Mouse (Mus musculus) stomach, embryonic 14.5 days (tissue): ENCODE measurements around the gene Bod1l. TPM values are rescaled to one million over a fixed set of nuclear protein-coding genes. Genes with fewer than 3 reads are reported as not detected.

Experiments used
- ATAC-seq: fragments of 200-750 bp; cut with Nextera tagmentation; 2 replicates; pipeline ENCODE4 v1.8.0; 2017; ENCODE audit warnings: low read depth, moderate TSS enrichment; ENCODE audit not compliant: insufficient number of reproducible peaks, insufficient read depth, low FRiP score
- H3K27ac ChIP-seq: fragments of 300-500 bp; sonication (generic); 2 replicates; pipeline ENCODE4 v1.5.1; 2014; ENCODE audit warnings: mild to moderate bottlenecking, low read length, moderate library complexity, mixed read lengths
- H3K27me3 ChIP-seq: fragments of 300-500 bp; sonication (generic); 2 replicates; pipeline ENCODE4 v1.6.1; 2014; ENCODE audit warnings: low read length, control low read depth, mixed read lengths; ENCODE audit not compliant: control insufficient read depth, insufficient read depth
- H3K36me3 ChIP-seq: fragments of 300-500 bp; sonication (generic); 2 replicates; pipeline ENCODE4 v1.6.1; 2014; ENCODE audit warnings: mild to moderate bottlenecking, control low read depth, low read length, moderate library complexity, mixed read lengths; ENCODE audit not compliant: control insufficient read depth, insufficient read depth
- H3K4me1 ChIP-seq: fragments of 300-500 bp; sonication (generic); 2 replicates; pipeline ENCODE4 v1.6.1; 2014; ENCODE audit warnings: low read length, control low read depth, mixed read lengths; ENCODE audit not compliant: control insufficient read depth, insufficient read depth
- H3K4me2 ChIP-seq: fragments of 300-500 bp; sonication (generic); replicated peaks from 2 replicates; pipeline ENCODE4 v1.6.1; 2014; ENCODE audit warnings: low read depth, low read length, control low read depth
- H3K4me3 ChIP-seq: fragments of 300-500 bp; sonication (generic); 2 replicates; pipeline ENCODE4 v1.5.1; 2014; ENCODE audit warnings: low read depth, low read length, control low read depth
- H3K9ac ChIP-seq: fragments of 300-500 bp; sonication (generic); replicated peaks from 2 replicates; pipeline ENCODE4 v1.6.1; 2014; ENCODE audit warnings: low read depth, mild to moderate bottlenecking, control low read depth, low read length, moderate library complexity, mixed read lengths
- H3K9me3 ChIP-seq: fragments of 300-500 bp; sonication (generic); 2 replicates; pipeline ENCODE4 v1.6.1; 2016; ENCODE audit warnings: low read depth, low read length, control low read depth; ENCODE audit not compliant: control insufficient read depth
- WGBS: fragments of 180-500 bp; shearing (Covaris S2); extraction: QIAGEN DNeasy Blood & Tissue Kit; methylation state at CpG from one replicate; pipeline ENCODE4 v1.1.7; 2014; 5-methylcytosine and 5-hydroxymethylcytosine counted together
- polyA plus RNA-seq: library from polyadenylated mRNA; unstranded; fragments of >200 nt; fragmentation: Nextera tagmentation; extraction: Ambion mirVana; gene quantifications from 2 replicates; pipeline ENCODE4 v1.2.1, GENCODE M21; 2014

Bod1l gene
- polyA plus RNA-seq, 1 experiment from 2014 or later: 26.9 TPM

DNA sequence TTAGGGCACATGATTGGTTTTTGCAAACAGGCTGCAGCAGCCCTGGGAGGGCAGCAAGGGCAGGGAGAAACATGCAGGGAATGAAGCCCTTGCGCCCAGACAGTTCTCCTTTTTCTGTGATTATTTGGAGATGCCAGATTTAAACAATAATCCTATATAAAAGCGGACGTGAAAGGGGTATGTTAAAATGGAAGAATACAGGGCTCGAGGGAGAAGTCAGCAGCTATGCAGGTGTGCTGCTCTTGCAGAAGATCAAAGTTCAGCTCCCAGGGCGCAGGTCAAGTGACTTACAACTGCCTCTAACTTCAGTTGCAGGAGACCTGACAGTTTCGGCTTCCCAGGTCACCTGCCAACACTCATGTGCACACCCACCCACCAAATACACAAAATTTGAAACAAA lies 31.6 kb downstream of the Bod1l start:
- no peak for ATAC-seq
- peaks cover 53% of the 10 kb centered on the region for H3K36me3 ChIP-seq
- WGBS: 83% methylated on average over 6 of the region's 6 CpGs

DNA sequence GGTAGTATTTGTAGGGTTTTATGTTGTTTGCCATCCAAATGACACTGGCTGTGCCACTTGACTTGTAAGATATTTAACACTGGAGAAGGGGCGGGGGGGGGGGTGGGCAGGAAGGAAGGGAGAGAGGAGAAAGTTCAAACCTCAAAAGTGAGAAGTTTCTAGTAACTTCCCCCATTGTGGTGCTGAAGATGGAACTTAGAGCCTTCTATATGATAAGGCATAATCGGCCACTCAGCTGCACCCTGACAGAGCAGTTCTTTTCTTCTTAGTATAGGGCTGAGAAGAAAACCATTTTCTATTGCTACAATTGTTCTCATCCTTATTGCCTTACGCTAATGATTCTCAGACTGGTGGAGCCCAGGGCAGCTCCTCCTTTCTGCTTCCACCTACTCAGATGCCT lies 32.8 kb downstream of the Bod1l start:
- no peak overlapping the region for H3K27ac ChIP-seq
- 87% methylated on average over 3 of the region's 3 CpGs for WGBS
- ATAC-seq: no peak
- no peak overlapping the region for H3K4me2 ChIP-seq
- no peaks in the 10 kb centered on the region for H3K4me1 ChIP-seq
- no peak overlapping the region for H3K9ac ChIP-seq
- H3K9me3 ChIP-seq: no peaks in the 10 kb centered on the region
- no peak overlapping the region for H3K4me3 ChIP-seq
- no peaks in the 10 kb centered on the region for H3K27me3 ChIP-seq
- peaks cover 49% of the 10 kb centered on the region for H3K36me3 ChIP-seq

More for the DNA sequence above, 31.6 kb downstream of the Bod1l start:
- Histone ChIP-seq H3K27ac (no peak overlapping the region), H3K4me2 (no peak overlapping the region), H3K9ac (no peak overlapping the region), H3K9me3 (no peaks in the 10 kb centered on the region), H3K4me3 (no peak overlapping the region), H3K27me3 (no peaks in the 10 kb centered on the region), H3K4me1 (no peaks in the 10 kb centered on the region)

DNA sequence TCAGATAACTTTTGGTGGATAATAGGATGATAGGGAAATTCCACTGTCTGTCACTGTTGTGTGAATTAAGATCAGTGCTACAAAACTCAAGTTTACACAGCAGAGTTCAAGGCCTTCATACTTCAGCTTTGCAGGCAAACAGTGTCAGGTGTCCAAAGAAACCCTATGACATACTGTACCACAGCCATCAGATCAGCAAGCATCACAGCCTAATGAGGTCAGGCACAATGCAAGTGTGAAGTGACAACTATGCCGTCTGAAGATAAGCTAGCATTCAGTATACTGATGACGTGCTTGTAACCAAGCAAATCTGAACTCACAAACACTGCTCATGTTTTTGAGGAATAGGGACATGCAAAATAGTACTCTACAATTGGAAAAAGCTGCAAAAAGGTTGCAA lies 36.7 kb downstream of the Bod1l start:
- no peak for ATAC-seq
- Histone ChIP-seq H3K4me3 (no peak overlapping the region), H3K9me3 (no peaks in the 10 kb centered on the region), H3K27ac (no peak overlapping the region), H3K4me2 (no peak overlapping the region), H3K9ac (no peak overlapping the region), H3K36me3 (peaks cover 34% of the 10 kb centered on the region), H3K27me3 (no peaks in the 10 kb centered on the region), H3K4me1 (no peaks in the 10 kb centered on the region)
- 86% methylated on average over 2 of the region's 2 CpGs for WGBS

DNA sequence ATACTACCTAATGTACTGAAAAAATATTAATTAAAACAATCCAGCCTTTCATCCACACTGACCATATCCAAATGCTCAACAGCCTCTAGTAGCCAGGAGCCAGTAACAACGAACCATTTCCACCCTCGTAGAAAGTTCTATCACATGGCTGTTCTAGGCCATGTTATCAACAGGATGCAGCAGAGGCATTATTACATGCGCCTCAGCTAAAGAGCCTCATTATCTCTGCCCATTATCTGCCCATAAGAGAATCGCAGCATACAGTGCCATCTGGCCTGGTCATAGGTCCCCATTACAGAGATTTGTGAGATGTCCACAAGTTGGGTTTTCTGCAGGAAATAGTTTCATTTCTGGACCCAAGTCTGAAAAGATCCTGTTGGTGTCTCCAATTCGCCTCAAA lies 37.9 kb downstream of the Bod1l start:
- no peak for ATAC-seq
- H3K4me2 ChIP-seq: no peak overlapping the region
- 88% methylated on average over 5 of the region's 5 CpGs for whole genome bisulfite sequencing
- H3K27me3 ChIP-seq: no peaks in the 10 kb centered on the region
- peaks cover 24% of the 10 kb centered on the region for H3K36me3 ChIP-seq
- H3K9me3 ChIP-seq: no peaks in the 10 kb centered on the region
- no peak overlapping the region for H3K9ac ChIP-seq
- H3K27ac ChIP-seq: no peak overlapping the region
- no peaks in the 10 kb centered on the region for H3K4me1 ChIP-seq
- no peak overlapping the region for H3K4me3 ChIP-seq

DNA sequence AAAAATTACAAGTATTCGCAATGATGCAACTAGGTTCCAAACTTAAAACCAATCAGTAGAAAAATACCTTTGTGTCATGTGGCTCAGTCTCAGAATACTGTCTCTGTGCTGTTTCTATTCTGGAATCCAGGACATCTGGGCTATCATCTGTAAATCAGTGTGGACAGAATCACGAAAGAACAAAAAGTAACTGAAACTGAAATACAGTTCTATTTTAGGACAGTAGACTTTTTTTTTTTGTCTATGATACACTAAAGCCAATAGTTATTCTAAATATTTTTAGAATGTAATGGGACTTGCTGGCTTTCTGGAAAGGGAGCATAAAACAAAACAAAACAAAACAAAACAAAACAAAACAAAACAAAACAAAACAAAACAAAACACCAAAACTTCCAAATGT lies 39.0 kb downstream of the Bod1l start:
- Histone ChIP-seq H3K4me1 (no peaks in the 10 kb centered on the region), H3K9ac (no peak overlapping the region), H3K27me3 (no peaks in the 10 kb centered on the region), H3K4me2 (no peak overlapping the region), H3K4me3 (no peak overlapping the region), H3K27ac (no peak overlapping the region), H3K36me3 (peaks cover 34% of the 10 kb centered on the region), H3K9me3 (no peaks in the 10 kb centered on the region)
- WGBS: 90% methylated on average over 2 of the region's 2 CpGs
- no peak for ATAC-seq

DNA sequence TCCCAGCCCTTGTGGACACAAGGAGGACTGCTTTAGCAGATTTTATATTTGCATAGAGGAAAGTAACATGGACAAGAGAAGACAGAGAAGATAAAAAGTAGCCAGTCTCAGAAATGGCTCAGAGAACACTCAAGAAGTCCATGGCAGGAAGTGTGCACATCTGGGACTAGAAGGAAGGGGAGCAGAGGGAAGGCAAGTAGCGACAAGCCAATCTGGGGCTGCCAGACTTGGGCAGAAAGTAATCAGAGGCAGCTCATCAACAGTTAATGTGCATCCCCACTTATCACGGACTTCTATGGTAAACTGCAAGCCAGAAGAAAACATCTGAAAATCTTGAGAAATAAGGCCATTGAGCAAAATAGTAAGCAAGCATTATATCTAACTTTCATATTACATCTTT lies 39.5 kb downstream of the Bod1l start:
- H3K36me3 ChIP-seq: peaks cover 33% of the 10 kb centered on the region

DNA sequence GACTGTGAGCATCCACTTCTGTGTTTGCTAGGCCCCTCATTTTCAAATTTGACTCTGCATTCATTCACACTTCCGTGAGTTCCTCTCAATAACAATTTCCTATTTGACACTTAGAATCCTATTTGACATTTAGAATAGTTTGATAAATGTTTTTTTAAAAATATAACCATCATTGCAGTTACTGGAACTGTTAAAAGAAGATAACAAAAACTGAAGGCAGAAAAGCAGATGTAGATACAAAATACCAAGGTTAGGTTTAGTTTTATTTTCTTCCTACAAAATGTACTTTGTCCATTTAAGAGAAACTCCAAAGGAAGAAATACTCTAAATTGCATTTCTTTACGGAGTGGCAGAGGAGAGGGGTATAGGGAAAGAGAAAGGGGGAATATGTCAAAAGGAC lies 42.5 kb downstream of the Bod1l start:
- no peak overlapping the region for H3K9ac ChIP-seq
- peaks cover 30% of the 10 kb centered on the region for H3K36me3 ChIP-seq
- no peak for ATAC-seq
- H3K27ac ChIP-seq: no peak overlapping the region
- no peak overlapping the region for H3K4me2 ChIP-seq
- H3K4me3 ChIP-seq: no peak overlapping the region
- no peaks in the 10 kb centered on the region for H3K27me3 ChIP-seq
- 86% methylated on average over 2 of the region's 2 CpGs for WGBS
- no peaks in the 10 kb centered on the region for H3K4me1 ChIP-seq
- no peaks in the 10 kb centered on the region for H3K9me3 ChIP-seq

More for the DNA sequence above, 39.5 kb downstream of the Bod1l start:
- Histone ChIP-seq H3K4me2 (no peak overlapping the region), H3K9me3 (no peaks in the 10 kb centered on the region), H3K9ac (no peak overlapping the region), H3K4me3 (no peak overlapping the region), H3K27ac (no peak overlapping the region), H3K27me3 (no peaks in the 10 kb centered on the region), H3K4me1 (no peaks in the 10 kb centered on the region)
- ATAC-seq: no peak
- 88% methylated on average over 2 of the region's 2 CpGs for WGBS

DNA sequence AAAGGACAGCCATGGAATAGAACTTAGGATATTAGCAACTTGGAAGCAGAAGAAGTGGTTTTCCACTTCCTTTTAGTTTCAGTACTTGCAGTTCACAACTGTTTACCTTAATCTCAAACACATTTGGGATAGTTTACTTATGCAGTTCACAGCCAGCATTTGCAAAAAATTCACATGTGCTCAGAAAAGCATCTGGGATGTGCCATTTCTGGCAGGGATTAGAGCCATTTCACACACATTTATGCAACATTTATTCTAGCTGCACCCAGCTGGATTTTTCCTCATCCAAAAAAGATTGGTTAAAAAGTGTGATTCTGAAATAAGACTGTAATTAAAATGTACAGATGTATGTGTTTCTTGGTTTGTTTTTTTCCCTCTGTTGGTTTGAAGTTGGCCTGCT lies 49.7 kb downstream of the Bod1l start:
- ATAC-seq: no peak
- Histone ChIP-seq H3K36me3 (peaks cover 43% of the 10 kb centered on the region), H3K9ac (no peak overlapping the region), H3K9me3 (no peaks in the 10 kb centered on the region), H3K4me2 (no peak overlapping the region), H3K27ac (no peak overlapping the region; the same call in 1 of the 2 replicates), H3K4me3 (no peak overlapping the region), H3K4me1 (no peaks in the 10 kb centered on the region), H3K27me3 (no peaks in the 10 kb centered on the region)

DNA sequence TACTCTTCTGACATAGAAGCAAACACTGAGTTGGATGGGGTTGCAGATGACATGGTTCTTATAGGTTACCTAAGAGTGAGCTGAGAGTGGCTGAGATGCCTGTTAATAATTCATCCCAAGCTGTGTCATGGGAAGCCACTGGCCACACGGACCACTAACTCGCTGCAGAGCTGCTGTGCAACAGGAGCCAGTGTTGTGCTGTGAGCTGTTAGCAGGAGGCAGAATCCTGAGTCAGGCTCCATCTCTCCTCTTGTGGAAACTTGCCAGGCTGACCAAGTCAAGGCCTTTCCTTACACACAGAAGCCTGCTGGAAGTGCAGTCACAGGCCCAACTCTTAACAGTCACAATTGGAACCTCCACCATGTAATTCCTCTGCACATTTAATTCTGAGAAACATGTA lies 53.6 kb downstream of the Bod1l start:
- no peaks in the 10 kb centered on the region for H3K9me3 ChIP-seq
- ATAC-seq: no peak
- H3K36me3 ChIP-seq: peaks cover 60% of the 10 kb centered on the region
- H3K4me3 ChIP-seq: no peak overlapping the region
- no peak overlapping the region for H3K4me2 ChIP-seq
- H3K27me3 ChIP-seq: no peaks in the 10 kb centered on the region
- no peak overlapping the region for H3K9ac ChIP-seq
- H3K27ac ChIP-seq: no peak overlapping the region
- WGBS: 85% methylated on average over 2 of the region's 2 CpGs
- no peaks in the 10 kb centered on the region for H3K4me1 ChIP-seq
